Mouse (Mus musculus) hindbrain, embryonic 13.5 days (tissue): Measurements from ENCODE around the gene Oas1e. TPM values are rescaled to one million over a fixed set of nuclear protein-coding genes. Genes with fewer than 3 reads are reported as not detected.
"Not testable (repeated sequence)": the region's sequence is repeated elsewhere in the genome, so short reads cannot be mapped to it uniquely, and the experiment has no call there.

Experiments
- ATAC-seq: fragments of 200-750 bp; cut with Nextera tagmentation; 2 replicates; pipeline ENCODE4 v1.8.0; 2017; ENCODE audit warnings: moderate TSS enrichment; ENCODE audit not compliant: low FRiP score
- H3K27ac ChIP-seq: fragments of 300-500 bp; sonication (generic); 2 replicates; pipeline ENCODE4 v1.5.1; 2015; ENCODE audit warnings: inconsistent platforms, mild to moderate bottlenecking, moderate library complexity
- H3K27me3 ChIP-seq: fragments of 300-500 bp; sonication (generic); 2 replicates; pipeline ENCODE4 v1.6.1; 2015; ENCODE audit warnings: mild to moderate bottlenecking, inconsistent platforms
- H3K36me3 ChIP-seq: fragments of 300-500 bp; sonication (generic); 2 replicates; pipeline ENCODE4 v1.6.1; 2015; ENCODE audit warnings: mild to moderate bottlenecking, inconsistent platforms
- H3K4me1 ChIP-seq: fragments of 300-500 bp; sonication (generic); replicated peaks from 2 replicates; pipeline ENCODE4 v1.6.1; 2015; ENCODE audit warnings: inconsistent platforms
- H3K4me2 ChIP-seq: fragments of 300-500 bp; sonication (generic); 2 replicates; pipeline ENCODE4 v1.6.1; 2015; ENCODE audit warnings: inconsistent platforms, mild to moderate bottlenecking, moderate library complexity
- H3K4me3 ChIP-seq: fragments of 300-500 bp; sonication (generic); 2 replicates; pipeline ENCODE4 v1.5.1; 2015; ENCODE audit warnings: mild to moderate bottlenecking, inconsistent platforms
- H3K9ac ChIP-seq: fragments of 300-500 bp; sonication (generic); 2 replicates; pipeline ENCODE4 v1.6.1; 2015; ENCODE audit warnings: mild to moderate bottlenecking, inconsistent platforms
- H3K9me3 ChIP-seq: fragments of 300-500 bp; sonication (generic); 2 replicates; pipeline ENCODE4 v1.6.1; 2016; ENCODE audit warnings: inconsistent platforms
- WGBS: fragments of 180-500 bp; shearing (Covaris S2); methylation state at CpG from one replicate; pipeline ENCODE4 v1.1.7; 2015; 5-methylcytosine and 5-hydroxymethylcytosine counted together
- polyA plus RNA-seq: library from polyadenylated mRNA; unstranded; fragments of >200 nt; fragmentation: Nextera tagmentation; extraction: Ambion mirVana; gene quantifications from 2 replicates; pipeline ENCODE4 v1.2.1, GENCODE M21; 2015

Gene Oas1e
- polyA plus RNA-seq, 1 experiment from 2014 or later = not detected

DNA sequence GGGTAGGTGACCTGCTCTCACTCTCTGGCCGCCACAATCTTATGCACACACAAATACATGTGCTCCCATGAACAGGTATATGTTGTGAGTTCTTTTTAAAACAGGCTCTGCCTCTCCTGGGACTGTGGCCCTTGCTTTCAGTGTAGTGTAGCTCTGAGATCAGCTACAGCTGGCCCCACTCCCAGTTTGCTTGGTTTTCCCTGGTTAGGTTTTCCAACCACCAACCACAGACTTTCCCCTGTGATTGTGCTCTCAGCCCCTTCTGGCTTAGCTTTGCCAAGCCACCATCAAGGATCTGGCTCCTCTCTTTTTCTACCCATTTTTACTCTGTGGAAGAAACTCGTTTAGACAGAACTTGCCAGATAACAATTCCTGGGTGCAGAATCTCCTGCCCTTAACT lies 8.3 kb upstream of the Oas1e start:
- Histone ChIP-seq H3K4me3 (no peak overlapping the region), H3K9me3 (peaks cover 9% of the 10 kb centered on the region; the same call in 1 of the 2 replicates), H3K4me2 (no peak overlapping the region), H3K4me1 (no peaks in the 10 kb centered on the region), H3K36me3 (no peaks in the 10 kb centered on the region), H3K9ac (no peak overlapping the region), H3K27me3 (no peaks in the 10 kb centered on the region), H3K27ac (no peak overlapping the region)
- WGBS = 75% methylated on average over 2 of the region's 2 CpGs
- no peak for ATAC-seq

DNA sequence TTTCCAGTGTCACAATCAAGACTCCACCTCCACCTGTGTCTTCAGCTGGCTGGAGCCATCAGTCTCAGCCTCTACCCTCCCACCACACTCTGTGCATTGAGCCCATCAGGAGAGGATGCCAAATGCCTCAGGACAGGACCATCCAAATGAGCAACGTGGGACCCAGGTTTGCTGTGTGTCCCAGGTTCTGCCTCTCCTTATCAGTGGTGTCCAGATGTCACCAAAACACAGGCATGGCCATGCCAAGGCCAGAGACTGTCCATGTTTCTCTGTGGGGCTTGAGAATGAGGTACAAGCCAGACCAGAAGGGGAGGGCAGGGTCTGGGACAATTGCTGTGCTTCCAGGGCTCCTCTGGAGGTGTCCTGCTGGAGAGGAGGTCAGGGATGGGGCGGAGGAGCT lies 3.6 kb upstream of the Oas1e start:
- not testable (repeated sequence) for ATAC-seq

DNA sequence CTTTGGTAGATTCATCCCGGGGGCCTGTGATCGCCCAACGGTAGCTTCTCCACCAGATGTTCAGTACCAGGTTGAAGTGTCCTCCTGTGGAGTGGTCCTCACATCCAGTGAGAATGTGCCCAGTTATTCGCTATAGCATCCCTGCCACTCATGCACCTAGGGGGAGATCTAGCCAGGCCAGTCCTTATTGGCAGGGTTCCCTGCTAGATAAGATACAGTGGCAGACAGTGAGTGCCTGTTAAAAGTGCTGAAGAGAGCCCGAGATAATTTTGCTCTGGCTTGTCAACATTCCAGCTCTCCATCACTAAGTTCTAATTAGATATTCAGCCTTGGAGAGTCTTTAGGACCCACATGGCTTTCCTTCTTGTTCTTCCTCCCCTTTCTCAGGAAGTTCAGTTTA lies 2.8 kb upstream of the Oas1e start:
- not testable (repeated sequence) for ATAC-seq, H3K36me3 ChIP-seq, H3K27ac ChIP-seq, H3K9me3 ChIP-seq, H3K4me3 ChIP-seq, H3K4me1 ChIP-seq, H3K9ac ChIP-seq, H3K4me2 ChIP-seq, H3K27me3 ChIP-seq
- whole genome bisulfite sequencing = 83% methylated on average over 5 of the region's 5 CpGs

More for the DNA sequence above, 3.6 kb upstream of the Oas1e start:
- not testable (repeated sequence) for H3K36me3 ChIP-seq, H3K4me1 ChIP-seq, H3K4me3 ChIP-seq, H3K9me3 ChIP-seq, H3K27ac ChIP-seq, H3K27me3 ChIP-seq, H3K4me2 ChIP-seq, H3K9ac ChIP-seq
- WGBS = 79% methylated on average over 2 of the region's 2 CpGs

DNA sequence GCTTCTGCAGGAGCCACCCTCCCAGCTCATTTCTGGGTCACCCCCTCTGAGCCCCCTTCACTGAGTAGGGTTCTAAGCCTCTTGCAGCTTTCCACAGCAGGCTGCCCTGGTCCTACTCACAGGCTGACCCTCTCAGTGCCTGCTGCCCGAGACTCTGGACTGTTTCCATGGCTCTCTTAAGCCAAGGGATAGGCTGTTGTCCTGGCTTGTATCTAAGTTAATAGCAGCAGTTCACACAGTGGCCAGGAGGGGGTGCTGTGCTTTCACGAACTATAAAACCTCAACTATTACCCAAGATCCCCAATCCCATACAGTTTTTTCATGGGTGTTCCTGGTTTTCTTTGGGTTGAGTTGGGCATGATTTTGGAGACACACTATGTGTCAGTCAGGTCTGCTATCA lies 2.3 kb downstream of the Oas1e start:
- Histone ChIP-seq H3K9ac (no peak overlapping the region), H3K27me3 (no peaks in the 10 kb centered on the region), H3K9me3 (no peaks in the 10 kb centered on the region), H3K36me3 (no peaks in the 10 kb centered on the region), H3K27ac (no peak overlapping the region), H3K4me1 (no peaks in the 10 kb centered on the region), H3K4me3 (no peak overlapping the region), H3K4me2 (no peak overlapping the region)
- no peak for ATAC-seq
- WGBS = 34% methylated on average over 2 of the region's 2 CpGs

DNA sequence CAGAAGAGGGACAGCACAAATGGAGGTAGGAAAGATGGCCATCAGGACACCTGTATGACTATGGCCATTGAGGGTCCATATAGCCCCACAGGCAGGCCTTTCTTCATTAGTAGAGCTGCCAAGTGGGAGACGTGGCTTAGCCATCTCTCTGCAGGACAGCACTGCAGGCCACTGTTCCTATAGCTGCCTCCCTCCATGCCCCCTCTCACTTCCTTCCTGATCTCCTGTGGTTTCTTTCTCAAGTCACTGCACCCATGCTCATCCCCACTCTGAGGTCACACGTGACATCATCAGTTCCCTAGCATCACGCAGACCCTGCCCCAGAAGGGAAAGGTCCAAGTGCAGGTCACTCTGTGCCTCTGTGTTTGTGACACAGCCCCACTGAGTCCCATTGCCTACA lies 8.3 kb downstream of the Oas1e start:
- no peaks in the 10 kb centered on the region for H3K9me3 ChIP-seq
- no peak overlapping the region for H3K4me2 ChIP-seq
- H3K27me3 ChIP-seq = no peaks in the 10 kb centered on the region
- no peaks in the 10 kb centered on the region for H3K4me1 ChIP-seq
- H3K4me3 ChIP-seq = no peak overlapping the region
- ATAC-seq = no peak
- no peak overlapping the region for H3K27ac ChIP-seq
- no peaks in the 10 kb centered on the region for H3K36me3 ChIP-seq
- H3K9ac ChIP-seq = no peak overlapping the region
- WGBS = 70% methylated on average over 3 of the region's 3 CpGs

DNA sequence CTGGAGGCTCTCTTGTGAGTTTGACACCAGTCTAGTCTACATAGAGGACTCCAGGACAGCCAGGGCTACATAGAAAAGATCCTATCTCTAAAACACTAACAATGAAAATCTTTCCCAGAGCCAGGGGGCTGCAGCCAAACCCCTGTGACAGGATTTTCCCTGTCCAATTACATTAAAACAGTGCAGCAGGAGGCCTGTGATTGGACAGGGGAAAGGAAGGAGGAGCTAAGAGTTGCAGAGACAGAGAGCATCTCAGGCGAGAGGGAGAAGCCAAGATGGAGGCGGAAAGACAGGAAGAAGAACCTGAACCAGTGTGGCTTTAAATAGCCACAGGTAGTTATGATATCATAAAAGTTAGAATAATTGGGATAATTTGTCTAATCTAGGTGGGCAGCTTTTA lies 12.9 kb downstream of the Oas1e start:
- no peaks in the 10 kb centered on the region for H3K36me3 ChIP-seq
- H3K4me2 ChIP-seq = no peak overlapping the region
- H3K27ac ChIP-seq = no peak overlapping the region
- H3K9ac ChIP-seq = no peak overlapping the region
- WGBS = 69% methylated on average over 2 of the region's 2 CpGs
- H3K27me3 ChIP-seq = no peaks in the 10 kb centered on the region
- no peaks in the 10 kb centered on the region for H3K4me1 ChIP-seq
- no peaks in the 10 kb centered on the region for H3K9me3 ChIP-seq
- ATAC-seq = no peak
- no peak overlapping the region for H3K4me3 ChIP-seq

DNA sequence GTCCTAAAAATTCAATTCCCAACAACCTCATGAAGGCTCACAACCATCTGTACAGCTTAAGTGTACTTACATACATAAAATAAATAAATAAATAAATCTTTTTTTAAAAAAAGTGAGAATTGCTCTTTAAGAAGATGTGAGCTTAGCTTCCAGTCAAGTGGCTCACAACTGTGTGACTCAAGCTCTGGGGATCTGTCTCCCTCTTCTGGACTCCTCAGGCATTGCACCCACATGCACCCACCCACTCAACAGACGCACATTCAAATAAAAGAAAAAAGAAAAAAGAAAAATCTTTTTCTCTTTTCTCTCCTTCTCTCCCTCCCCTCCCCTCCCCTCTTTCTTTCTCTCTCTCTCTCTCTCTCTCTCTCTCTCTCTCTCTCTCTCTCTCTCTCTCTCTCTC lies 13.7 kb downstream of the Oas1e start:
- H3K4me3 ChIP-seq = no peak overlapping the region

DNA sequence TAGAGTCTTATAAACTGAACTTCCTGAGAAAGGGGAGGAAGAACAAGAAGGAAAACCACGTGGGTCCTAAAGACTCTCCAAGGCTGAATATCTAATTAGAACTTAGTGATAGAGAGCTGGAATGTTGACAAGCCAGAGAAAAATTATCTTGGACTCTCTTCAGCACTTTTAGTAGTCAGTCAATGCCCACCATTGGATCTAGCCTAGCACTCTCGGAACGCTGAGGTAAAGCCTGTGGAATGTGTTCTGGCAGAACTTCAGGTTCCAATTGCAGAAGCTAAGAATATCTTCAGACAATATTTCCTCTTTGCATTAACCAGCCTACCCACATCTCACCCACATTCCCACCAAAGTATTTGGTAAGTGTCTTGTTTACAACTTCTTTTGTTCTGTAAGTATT lies 15.4 kb downstream of the Oas1e start:
- Histone ChIP-seq H3K4me3 (no peak overlapping the region), H3K9me3 (no peaks in the 10 kb centered on the region), H3K4me1 (no peaks in the 10 kb centered on the region), H3K27me3 (no peaks in the 10 kb centered on the region), H3K9ac (no peak overlapping the region), H3K4me2 (no peak overlapping the region), H3K27ac (no peak overlapping the region), H3K36me3 (no peaks in the 10 kb centered on the region)
- 65% methylated on average over 3 of the region's 3 CpGs for WGBS
- ATAC-seq = no peak

More for the DNA sequence above, 13.7 kb downstream of the Oas1e start:
- Histone ChIP-seq H3K27ac (no peak overlapping the region), H3K4me2 (no peak overlapping the region), H3K4me1 (no peaks in the 10 kb centered on the region), H3K36me3 (no peaks in the 10 kb centered on the region), H3K9me3 (no peaks in the 10 kb centered on the region), H3K27me3 (no peaks in the 10 kb centered on the region), H3K9ac (no peak overlapping the region)
- no peak for ATAC-seq
- 100% methylated on average over 1 of the region's 1 CpGs for WGBS

DNA sequence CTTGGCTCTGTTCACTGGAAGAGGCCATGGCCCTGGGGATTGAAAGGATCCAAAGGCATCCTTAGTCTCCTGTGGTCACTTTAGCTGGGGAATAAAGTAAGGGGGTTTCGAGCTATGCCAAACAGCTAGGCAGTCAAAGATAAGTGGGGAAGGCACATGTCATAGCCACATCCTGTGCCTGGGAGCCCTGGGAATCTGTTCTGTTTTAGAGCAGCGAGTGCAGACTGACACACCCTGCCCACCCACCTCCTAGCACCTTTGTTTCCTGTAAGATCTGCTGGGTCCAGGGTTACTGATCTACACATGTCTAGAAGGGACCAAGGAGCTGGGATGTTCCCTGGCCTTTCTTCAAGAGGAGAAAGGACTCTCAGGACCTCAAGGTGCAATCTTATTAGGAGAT lies 16.4 kb downstream of the Oas1e start:
- Histone ChIP-seq H3K4me2 (no peak overlapping the region), H3K27me3 (no peaks in the 10 kb centered on the region), H3K4me3 (no peak overlapping the region), H3K27ac (no peak overlapping the region), H3K4me1 (no peaks in the 10 kb centered on the region), H3K9me3 (no peaks in the 10 kb centered on the region), H3K36me3 (no peaks in the 10 kb centered on the region), H3K9ac (no peak overlapping the region)
- WGBS = 70% methylated on average over 2 of the region's 2 CpGs
- ATAC-seq = no peak

DNA sequence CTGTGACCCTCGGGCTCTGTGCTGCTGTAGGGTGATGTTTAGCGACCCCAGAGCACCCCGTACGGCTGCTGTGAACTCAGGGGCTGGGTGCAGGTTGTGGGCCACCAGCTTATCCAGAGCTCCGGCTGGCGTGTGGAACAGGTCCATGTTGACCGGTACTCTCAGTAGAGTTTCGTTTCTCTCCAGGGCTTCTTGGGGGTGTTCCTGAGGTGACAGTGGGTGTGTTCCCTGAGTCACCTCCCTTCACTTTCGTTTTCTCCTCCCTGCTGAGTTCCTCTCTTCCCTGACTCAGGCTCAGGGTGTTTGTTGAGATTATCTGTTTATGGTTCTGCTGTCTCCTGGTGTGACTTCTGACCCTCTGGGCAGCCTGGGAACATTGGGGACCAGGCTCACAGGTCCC lies 17.9 kb downstream of the Oas1e start, which contains the start of gene Oas3:
TSS of gene Oas3 (minus strand) at position 184 of the 400 bp plus-strand sequence.
- H3K4me1 ChIP-seq = no peaks in the 10 kb centered on the region
- no peak within 1 kb of the TSS for H3K4me2 ChIP-seq
- no peaks in the 10 kb centered on the region for H3K36me3 ChIP-seq
- WGBS = 83% methylated on average over 9 of the region's 9 CpGs
- H3K27ac ChIP-seq = no peak within 1 kb of the TSS
- H3K4me3 ChIP-seq = no peak within 1 kb of the TSS
- no peak within 1 kb of the TSS for H3K9ac ChIP-seq
- H3K9me3 ChIP-seq = no peaks in the 10 kb centered on the region
- no peaks in the 10 kb centered on the region for H3K27me3 ChIP-seq
- no peak for ATAC-seq

DNA sequence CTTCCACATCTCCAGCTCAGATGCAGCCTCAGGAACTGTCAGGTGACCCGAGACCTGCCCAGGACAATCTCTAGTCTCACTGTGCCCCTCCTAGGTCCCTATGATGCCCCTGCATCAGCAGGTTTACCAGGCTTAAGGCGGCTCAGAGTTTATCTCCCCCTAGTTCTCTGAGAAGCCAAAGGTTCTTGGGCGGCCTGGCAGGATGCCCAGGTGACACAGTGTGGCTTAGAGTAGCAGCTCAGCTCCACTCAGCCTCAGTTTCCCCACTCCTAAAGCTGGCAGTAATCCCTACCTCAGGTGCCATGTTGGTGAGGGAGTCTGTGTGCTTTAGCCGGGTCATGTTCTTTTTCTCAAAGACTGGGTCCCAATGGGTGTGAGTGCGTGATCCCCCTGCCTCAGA lies 18.5 kb downstream of the Oas1e start:
- 75% methylated on average over 5 of the region's 5 CpGs for WGBS
- Histone ChIP-seq H3K36me3 (no peaks in the 10 kb centered on the region), H3K27me3 (no peaks in the 10 kb centered on the region), H3K9ac (no peak overlapping the region), H3K4me1 (no peaks in the 10 kb centered on the region), H3K4me2 (no peak overlapping the region), H3K9me3 (no peaks in the 10 kb centered on the region), H3K4me3 (no peak overlapping the region), H3K27ac (no peak overlapping the region)
- no peak for ATAC-seq

DNA sequence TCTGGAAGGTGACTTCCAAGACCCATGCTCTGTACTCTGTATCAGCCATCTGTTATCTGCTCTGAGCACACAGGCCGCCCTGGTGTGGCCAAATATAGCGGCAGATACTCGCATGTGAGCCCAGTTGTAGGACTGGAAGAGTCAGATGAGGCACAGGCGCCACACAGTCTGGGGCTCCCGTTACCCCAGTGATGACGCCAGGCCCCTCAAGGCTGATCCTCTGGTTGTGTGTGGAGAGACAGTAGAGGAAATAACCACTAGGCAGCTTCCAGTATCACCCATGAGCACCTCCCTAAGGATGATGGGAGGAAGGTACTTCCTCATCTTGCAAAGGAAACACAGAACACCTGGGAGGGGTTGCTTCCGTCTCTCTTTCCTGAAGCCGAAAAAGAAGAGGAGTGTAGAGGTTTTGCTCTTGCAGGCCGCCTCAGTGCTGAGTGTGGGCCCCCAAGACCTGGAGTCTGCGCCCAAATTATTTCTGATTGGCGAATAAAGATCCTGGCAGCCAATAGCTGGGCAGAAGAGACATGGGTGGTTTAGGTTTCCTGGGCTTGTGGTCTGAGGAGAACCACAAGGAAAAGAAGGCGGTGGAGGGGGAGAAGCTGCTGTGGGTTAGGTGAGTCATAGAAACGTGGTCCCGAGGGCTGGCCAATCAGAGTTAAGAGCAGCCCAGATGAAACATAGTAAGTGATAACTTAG lies 19.9 kb downstream of the Oas1e start:
- WGBS = 86% methylated on average over 14 of the region's 14 CpGs
- no peak for ATAC-seq
- Histone ChIP-seq H3K9me3 (no peaks in the 10 kb centered on the region), H3K27ac (no peak overlapping the region), H3K27me3 (no peaks in the 10 kb centered on the region), H3K36me3 (no peaks in the 10 kb centered on the region), H3K4me3 (no peak overlapping the region), H3K4me2 (no peak overlapping the region), H3K9ac (no peak overlapping the region), H3K4me1 (no peaks in the 10 kb centered on the region)

DNA sequence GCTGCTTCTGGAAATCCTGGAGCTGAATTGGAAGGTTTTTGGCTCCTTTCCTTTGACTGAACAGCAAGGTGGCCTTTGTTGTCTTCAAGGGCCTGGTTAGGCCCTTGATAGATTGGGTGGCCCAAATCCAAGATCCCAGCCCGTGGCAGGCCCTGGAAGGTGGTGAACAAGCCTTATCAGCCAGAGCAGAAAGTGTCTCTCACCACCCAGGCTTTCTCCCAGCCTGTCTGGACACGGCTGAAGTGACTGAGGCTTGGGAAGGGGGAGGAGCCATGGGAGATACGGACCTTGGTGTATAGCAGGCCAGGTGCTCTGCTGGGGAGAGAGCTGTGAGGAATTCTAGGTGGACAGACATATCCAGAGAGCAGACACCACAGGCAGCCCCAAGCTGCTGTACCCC lies 25.9 kb downstream of the Oas1e start:
- Histone ChIP-seq H3K36me3 (no peaks in the 10 kb centered on the region), H3K9ac (no peak overlapping the region), H3K4me2 (no peak overlapping the region), H3K4me1 (no peaks in the 10 kb centered on the region), H3K9me3 (no peaks in the 10 kb centered on the region), H3K27ac (no peak overlapping the region), H3K4me3 (no peak overlapping the region), H3K27me3 (0 out of 2 replicates have a peak, but pooled peaks cover 3% of the 10 kb centered on the region)
- 71% methylated on average over 3 of the region's 3 CpGs for WGBS
- no peak for ATAC-seq
